Mouse (Mus musculus) frontal cortex, adult 2 months (tissue): ENCODE results near the gene Dtnb. TPM values are rescaled to one million over a fixed set of nuclear protein-coding genes. Genes with fewer than 3 reads are reported as not detected.
A peak's percentile ranks its signal among the peaks of the same experiment; 100 is the strongest.

Source experiments
- DNase-seq, 2 experiments: peaks; one replicate each; pipeline ENCODE4 v3.0.0; 2022; ENCODE audit warnings: low spot score in 1 of 2; ENCODE audit errors: extremely low spot score in 1 of 2
- polyA plus RNA-seq: library from polyadenylated mRNA; depleted of rRNA; stranded (reverse); fragments of >200 nt; gene quantifications from 2 replicates; pipeline ENCODE4 v1.2.3, GENCODE M21; 2012

Dtnb gene
- polyA plus RNA-seq, 1 experiment, result 137 TPM

DNA sequence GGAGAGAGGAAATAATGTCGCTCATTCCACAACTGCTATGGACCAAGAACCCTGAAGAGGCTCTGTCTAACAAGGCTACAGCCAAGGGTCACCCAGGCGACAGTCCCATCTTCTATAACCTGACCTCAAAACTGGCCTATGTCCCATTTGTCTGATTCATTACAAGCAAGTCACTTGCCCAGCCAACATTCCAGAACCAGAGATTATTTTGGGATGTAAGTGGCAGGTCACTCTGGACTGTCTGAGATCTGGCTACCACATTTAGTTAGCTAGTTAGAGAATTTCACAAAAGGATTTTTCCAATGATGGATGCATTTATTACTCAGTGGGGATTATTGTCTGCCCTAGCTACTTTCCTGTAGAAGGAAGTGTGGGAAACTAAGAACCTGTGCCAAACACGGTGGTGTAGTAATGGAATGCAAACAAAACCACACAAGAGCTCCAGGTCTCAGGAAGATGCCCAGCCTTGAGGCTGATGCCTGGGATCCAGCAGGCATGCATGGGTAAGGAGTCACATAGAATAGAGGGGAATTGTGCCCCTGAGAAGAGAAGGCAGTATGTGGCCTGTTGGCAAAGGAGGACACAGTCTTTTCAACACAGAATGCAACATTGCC, 192.1 kb downstream of the Dtnb start:
- no peak for DNase-seq

DNA sequence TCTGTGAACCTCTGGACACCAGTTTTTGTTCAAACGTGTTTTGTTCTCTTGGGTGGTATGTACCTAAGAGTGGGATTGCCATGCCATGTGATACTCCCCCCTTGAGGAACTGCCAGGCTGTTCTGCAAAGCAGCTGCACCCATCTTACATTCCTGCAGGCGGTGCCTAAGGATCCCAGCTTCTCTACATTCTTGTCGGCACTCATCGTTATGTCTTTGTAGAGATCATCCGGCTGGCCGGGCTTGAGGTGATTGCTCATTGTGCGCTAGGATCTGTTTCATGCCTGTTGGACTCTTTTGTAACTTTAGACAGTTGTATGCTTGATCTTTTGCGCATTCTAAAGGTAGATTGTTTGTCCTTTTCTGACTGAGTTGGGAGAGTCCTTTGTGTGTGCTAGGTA, 195.2 kb downstream of the Dtnb start:
- no peak for DNase-seq

DNA sequence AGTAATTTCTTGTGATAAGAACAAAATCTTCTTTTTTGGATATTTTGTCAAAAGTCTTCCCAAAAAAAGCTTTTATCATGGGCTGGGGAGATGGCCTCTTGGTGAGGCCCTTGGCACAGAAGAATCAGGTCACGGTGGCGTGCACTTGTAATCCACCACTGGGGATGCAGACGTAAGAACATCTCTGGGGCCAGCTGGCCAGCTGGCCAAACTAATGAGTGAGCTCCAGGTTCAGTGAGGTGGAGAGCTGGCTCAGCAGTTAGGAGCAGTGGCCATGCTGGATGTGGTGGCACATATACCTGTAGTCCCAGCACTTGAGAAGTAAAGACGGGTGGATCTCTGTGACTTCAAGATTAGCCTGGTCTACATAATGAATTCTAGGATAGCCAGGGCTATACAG, 196.2 kb downstream of the Dtnb start:
- DNase-seq, result no peak

DNA sequence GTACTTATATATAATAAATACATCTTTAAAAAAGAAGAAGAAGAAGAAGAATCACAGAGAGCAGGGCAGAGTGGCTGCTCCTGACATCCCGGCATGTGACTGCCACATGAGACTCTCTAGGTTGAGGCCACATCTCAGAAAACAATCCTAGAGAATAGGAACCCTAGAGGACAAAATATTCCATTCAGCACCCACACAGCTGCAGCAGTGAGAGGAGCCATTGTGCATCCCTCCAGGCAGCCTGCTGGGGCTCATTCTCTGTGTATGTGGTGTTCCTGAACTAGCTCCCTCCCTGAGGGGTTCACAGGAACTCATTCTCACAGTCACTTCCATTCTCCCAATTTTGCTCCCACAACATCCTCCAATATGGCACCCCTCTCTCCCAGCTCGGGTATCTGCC, 198.4 kb downstream of the Dtnb start:
- no peak for DNase-seq

DNA sequence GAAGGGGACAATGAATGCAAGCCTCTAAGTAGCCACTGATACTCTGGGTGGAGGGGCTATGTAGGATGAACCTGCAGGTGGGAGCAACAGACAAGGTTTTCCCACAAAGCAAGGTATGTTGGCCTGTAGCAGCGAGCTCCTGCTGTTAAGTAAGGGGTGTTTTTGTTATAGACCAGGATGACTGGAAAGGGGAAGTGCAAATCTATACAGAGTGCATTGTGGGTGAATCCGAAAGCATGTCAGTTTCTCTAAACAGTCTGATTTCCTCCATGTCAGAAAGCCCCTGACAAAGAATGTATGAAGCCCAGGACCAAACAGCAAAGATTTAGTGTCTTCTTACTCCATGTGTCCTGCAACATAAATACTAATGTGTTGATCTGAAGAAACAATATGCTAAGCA, 198.9 kb downstream of the Dtnb start:
- DNase-seq, result no peak

DNA sequence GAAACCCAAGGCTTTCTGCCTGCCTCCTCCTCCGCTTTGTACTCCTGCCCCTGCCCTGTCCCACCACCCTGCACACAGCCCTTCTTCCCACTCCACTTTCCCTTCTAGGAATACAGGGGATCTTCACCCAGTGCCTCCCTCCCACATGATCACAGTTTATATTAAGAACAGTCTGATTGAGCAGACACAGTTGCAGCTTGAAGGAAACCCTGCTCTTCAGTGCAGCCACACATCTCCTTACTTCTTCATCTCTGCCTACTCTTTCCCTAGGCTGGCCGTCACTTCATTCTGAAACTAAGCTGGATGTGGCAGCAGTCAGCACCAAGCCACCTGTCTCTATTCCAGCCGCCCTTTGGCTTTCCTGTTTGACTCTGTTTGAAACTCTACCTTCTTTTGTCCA, 201.5 kb downstream of the Dtnb start:
- DNase-seq, result peak; percentile 47 to 70

DNA sequence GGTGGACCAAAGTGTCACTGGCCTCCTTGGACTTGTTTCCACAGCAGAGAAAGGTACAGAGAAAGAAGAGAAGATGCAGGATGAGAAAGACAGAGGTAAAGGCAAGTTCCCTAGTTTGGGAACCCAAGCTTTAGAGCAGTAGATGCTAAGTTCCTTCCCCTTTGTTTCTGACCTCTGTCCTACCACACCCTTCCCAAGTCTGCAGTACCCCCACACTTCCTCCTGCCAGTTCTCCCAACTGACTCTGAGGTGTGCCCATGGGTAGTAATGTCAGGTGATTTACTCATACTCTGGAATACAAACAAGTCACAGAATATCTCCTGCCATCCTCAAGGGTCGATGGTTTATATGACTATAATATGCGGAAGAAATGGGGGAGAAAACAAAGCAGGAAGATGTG, 203.8 kb downstream of the Dtnb start:
- DNase-seq, result no peak

DNA sequence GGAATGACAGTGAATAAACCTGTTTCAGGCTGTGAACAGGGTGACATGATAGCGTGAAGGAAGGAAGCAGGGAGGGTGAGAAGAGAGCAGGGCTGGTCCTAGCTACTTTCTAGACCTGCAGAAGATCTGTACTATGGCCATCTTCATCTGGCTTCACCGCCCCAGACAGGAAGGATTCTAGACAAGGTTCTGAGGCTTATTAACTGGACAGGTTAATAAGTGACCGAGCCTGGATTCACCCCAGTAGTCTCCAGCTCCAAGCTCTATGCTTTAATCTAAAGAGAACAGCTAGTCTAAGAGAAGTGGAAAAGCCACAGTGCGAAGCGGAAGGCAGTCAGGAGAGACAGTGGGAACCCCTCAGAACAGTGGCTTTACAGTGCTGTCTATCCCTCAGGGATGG, 205.5 kb downstream of the Dtnb start:
- DNase-seq, result no peak

DNA sequence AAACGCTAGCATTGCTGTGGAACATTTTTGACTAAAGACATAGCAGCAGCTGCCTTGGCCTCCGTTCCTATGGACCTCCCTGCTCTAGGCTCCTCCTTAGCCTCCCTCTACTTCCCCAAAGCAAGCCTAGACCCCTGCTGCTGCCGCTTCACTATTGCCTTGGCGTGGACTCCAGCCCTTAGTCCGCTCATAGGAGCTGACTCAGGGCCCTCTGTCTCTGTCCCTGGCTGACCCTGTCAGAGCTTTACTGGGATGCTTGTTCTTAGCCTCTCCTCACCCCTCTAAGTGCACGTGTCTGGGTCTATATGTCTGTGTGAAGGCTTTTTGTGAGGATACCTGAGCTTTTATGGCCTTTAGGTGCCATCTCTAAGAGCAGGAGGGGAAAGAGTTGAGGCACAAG, 206.1 kb downstream of the Dtnb start:
- DNase-seq, result no peak

DNA sequence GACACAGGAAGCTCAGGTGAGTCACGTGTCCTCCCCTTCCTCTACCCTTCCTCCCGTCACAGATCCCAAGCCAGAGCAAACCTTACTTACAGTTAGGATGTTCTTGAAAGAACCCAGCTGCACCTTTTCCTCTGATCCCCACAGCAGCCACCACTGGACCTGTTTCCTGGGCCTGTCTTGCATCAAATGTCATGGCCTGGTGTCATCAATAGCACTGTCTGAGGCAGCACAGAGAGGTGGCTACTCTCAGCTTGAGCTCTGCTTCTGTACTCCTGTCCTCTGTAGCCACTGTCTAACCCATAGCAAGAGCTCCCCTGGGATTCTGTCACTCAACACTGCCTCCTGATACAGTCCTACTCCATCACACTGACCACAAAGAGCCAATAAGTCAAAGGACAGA, 207.5 kb downstream of the Dtnb start:
- DNase-seq, result no peak

DNA sequence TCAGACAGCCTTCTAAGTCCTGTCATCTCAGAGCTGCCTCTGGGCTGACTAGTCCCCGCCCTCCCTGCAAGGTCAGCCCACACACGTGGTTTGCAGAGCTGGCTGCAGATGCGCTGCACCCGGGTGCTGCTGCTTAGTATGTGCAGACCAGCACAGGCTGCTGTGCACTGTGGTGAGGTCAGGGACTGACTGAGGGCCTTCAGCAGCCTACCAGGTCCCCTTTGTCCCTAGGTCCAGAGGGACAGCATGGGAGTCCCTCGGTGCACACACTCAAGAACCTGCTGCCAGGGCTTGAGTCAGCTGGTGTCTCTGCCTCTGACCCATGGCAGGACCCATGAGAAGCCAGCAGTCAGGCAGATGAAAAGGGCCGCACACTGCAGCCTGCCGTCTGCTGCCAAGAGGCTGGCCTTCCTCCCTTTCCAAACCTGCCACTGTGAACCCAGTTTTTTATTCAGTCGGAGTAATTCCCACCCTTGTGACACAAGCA, 208.3 kb downstream of the Dtnb start:
- DNase-seq, result peak in 1 of 2 experiments; percentile 69

DNA sequence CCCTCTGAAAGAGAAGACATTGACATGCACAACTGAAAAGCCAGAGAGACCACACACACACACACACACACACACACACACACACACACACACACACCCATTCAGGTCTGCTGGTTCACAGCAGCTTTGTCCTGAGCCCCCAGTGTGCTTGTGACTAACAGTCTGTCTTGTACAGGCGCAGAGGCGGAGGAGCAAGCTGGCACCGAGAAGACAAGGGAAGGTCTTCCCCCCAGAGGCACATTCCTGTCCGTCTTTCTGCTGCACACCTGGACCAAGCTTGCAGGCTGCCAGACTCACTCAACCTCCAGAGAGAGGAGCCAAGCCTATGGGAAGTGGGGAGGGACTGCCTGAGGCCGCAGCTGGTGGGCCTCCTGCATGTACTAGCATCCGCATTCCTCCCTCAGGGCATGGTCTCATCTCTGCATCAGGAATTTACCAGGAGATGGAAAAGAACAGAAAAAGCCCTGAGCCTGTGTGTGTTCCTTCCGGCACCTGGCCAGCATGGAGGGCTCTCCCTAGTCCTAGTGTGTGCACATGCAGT, 208.8 kb downstream of the Dtnb start:
- no peak for DNase-seq

DNA sequence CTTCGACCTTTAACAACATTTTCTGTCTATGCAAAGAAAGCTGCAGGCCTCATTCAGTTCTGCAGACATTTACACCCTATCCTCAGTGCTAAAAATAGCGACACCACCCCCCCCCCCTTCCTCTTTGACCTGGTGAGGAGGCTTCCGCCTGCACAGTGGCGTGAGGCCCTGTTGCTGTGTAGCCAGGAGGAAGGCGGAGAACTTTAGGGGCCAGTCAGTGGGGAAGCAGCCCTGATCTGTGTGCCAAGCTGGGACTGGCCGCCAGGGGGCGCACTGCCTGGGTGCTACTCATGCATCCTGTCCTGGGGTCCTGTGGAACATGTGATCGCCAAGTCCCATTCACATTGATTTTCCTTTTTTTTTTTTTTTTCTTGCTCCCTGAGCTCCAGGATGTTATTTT, 209.3 kb downstream of the Dtnb start:
- DNase-seq, result peak; percentile 66 to 88

DNA sequence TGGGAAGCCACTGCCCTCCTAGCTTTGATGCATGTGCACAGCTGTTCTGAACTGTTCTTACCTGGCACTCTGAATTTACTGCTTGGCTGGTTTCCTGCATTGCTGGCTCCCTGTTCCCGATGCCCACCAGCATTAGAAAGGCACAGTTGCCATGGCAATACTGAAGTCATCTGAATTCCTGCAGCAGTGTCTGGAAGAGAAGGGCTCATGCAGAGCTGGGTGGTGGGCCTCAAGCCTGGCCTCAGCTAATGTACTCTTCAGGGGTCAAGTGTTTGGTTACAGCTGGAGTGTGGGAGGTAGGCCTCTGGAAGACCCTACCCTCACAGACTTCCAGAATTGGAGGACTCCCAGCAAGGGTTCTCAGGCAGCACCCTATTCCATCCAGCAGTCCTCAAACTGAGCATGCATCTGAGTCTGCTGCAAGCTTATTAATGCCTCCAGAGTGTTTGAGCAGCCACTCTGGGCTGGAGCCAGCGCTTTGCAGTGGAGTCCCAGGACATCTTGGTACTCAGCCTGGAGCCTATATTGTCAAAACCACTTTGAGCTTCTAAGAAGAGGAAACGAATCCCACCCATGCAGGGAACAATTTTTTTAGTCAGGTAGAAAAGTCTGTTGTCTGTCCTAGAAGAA, 211.1 kb downstream of the Dtnb start:
- no peak for DNase-seq

DNA sequence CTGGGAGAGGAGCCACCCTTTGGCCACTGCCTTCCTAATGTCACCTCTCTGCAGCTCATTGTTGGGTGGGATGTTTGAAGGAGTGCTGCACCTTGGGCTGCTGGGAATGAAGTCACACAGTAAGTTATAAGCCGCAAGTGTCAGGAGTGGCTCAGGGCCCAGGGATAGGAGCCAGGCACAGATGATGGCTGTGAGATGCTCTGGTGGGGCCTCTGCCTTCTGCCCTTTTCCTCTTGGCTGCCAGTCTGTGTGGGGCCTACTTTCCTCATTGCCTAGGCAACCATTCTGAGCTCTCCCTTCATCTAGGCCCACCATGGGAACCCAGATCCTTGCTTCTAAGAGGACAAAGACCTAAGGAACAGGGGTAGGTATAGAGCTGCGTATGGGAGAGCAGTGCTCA, 212.1 kb downstream of the Dtnb start:
- DNase-seq, result no peak

DNA sequence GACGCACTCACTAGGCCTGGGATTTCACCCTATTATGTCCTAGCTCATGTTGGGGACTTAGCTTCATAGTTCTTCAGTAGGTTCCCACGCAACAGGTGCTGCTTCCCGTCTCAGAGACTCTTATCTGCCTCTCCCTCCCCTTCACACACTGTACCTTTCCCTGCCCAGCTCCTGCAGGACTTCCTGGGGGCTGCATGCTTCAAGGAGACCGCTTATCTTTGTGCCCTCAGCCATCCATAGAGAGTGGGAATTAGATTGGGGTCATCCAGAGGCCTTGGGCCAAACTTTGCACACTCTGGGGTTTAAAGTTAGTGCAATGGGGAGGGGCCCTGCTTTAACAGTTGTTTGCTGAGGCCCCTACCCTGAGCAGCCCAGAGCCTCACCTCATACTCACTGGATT, 212.5 kb downstream of the Dtnb start:
- DNase-seq, result no peak

DNA sequence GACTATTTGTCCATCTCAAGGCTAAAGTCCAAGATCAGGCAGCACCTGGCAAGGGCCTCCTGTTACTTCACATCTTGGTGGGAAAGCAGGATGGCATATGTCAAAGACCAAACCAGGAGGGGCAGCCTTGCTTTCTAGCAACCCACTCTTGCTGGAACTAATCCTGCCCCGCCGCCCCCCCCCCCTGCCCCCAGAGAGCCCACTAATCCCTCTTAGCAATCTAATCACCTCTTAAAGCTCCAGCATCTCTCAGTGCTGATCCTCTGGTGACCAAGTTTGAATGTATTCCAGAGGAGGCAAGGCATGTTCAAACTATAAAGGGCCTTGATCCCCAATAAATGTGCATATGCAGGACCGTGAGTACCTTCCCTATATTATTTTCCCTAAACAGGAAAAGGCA, 214.9 kb downstream of the Dtnb start:
- DNase-seq, result no peak

DNA sequence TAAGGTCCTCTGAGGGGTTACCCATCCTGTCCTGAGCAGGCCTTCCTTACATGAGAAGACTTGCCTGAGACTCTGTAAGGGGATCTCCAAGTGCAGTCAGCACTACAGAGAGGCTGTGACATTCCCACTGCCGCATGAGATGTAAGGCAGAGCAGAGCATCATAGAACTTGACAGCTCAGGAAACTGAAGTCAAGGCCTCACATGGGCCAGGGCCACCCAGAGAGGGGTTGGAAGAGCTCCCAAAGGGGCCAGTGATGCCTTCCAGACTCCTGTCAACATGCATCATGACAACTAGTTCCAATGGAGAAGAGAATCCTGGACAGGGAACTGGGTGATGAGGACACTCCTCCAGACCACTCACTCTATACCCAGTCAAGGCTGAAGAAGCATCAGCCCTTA, 215.4 kb downstream of the Dtnb start:
- no peak for DNase-seq

DNA sequence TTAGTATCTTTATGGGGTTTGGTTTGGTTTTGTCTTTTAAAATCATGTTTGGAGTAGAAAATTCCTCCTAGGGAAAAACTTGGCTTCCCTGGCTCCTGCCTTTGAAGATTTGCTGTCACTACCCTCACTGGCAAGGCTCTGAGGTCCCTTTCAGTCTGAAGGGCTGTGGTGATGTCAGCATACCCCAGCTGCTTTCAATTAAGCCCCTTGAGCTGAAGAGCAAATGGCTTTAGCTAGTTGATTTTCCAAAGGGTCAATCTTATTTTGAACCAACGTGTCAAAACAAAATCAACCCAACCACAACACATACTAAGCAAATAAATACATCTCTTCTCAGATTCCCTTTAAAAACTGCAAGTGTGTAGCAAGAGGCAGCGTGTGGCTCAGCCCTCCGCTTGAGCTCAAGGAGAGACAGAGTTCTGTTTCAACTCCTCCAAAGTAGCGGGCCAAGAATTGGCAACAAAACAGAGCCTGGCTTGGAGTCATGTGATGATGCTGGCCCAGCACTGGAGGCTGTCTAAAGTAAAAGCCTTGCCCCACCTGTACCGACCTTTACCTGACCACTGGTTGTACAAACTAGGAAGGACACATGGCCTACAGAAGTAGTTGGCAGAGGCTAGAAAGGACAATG, 216.4 kb downstream of the Dtnb start:
- no peak for DNase-seq

DNA sequence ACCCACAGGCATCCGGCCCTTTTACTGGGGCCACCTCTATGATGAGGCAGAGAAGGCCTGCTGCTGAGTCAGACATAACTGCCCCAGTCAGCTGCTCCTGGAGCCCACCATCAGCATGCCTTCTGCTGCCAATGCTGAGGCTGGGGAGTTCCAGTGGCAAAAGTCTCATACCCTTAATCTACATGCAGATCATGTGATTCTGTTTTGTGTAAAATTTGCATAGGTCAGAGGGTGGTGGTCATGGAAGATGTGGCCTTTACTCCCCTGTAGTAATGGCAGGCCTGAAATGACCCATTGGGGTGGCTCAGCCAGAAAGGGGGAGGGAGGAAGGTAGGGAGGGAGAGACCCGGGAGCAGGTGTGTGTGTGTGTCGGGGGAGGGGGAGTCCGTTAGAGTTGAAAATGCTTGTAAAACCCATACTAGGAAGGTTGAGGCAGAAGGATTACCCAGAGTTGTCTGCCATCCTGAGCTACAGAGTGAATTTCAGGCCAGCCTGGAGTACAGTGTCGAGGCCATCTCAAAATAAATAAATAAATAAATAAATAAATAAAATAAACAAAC, 217.5 kb downstream of the Dtnb start:
- no peak for DNase-seq

DNA sequence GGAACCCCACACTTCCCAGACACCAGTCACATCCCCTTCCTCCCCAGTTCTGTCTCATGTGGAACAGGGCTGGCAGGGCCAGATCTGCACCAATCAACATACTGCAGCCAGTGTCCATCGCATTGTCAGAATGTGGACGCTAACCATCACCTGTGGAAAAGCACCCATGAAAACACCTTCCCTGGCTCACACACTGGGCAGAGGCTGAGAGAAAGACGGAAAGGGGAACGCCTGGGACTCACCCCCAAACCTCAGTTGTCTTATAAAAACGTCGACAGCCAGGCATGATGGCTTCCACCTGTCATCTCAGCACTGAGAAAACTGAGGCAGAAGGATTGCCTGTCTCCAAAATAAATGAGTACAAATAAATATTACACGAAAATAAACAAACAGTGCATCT, 219.1 kb downstream of the Dtnb start:
- no peak for DNase-seq

DNA sequence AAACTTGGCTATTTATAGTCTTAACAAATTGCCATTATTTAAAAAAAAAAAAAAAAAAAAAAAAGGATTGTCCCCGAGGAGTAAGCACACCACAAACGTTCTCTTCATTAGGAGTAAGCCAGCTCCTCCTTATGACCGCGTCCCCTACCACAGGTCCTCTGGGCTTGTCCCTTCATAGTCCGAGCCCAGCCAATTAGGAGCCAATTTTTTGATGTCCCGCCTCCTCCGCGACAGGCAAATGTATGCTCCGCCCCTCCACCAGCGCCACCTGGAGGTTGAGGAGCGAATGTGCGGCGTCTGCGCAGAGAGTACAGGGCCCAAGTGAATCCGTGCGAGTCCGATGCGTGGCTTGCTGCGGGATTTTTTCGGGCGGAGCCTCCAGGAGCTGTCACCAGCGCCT, 219.6 kb downstream of the Dtnb start:
- DNase-seq, result peak; percentile 95 to 99
